Mouse (Mus musculus) spleen, adult 2 months (tissue): ENCODE results near the gene Serpina10. TPM values are rescaled to one million over a fixed set of nuclear protein-coding genes. Genes with fewer than 3 reads are reported as not detected.
A peak's percentile ranks its signal among the peaks of the same experiment; 100 is the strongest.

Experiments used
- DNase-seq, 2 experiments: peaks; one replicate each; pipeline versions ENCODE4 v3.0.0 to v3.0.0-alpha.2; 2012 to 2021; ENCODE audit warnings: low spot score in 2 of 2, low read depth in 1 of 2
- H3K27ac ChIP-seq: fragments of 200-500 bp; 2 replicates; pipeline ENCODE4 v1.5.1; 2012; ENCODE audit warnings: low read length, inconsistent platforms; ENCODE audit not compliant: insufficient read depth
- H3K27me3 ChIP-seq: fragments of 200-500 bp; 2 replicates; pipeline ENCODE4 v1.6.1; 2012; ENCODE audit warnings: mild to moderate bottlenecking, moderate library complexity, low read length, inconsistent platforms; ENCODE audit not compliant: control insufficient read depth, insufficient read depth
- H3K36me3 ChIP-seq: fragments of 200-500 bp; 2 replicates; pipeline ENCODE4 v1.6.1; 2012; ENCODE audit warnings: mild to moderate bottlenecking, low read length, inconsistent platforms; ENCODE audit not compliant: control insufficient read depth, insufficient read depth
- H3K4me1 ChIP-seq: fragments of 200-500 bp; 2 replicates; pipeline ENCODE4 v1.6.1; 2011; ENCODE audit warnings: inconsistent platforms; ENCODE audit not compliant: control insufficient read depth, insufficient read depth, insufficient read length
- H3K4me3 ChIP-seq: fragments of 200-500 bp; 2 replicates; pipeline ENCODE4 v1.5.1; 2011; ENCODE audit warnings: mild to moderate bottlenecking, inconsistent platforms; ENCODE audit not compliant: insufficient read depth, insufficient read length; ENCODE audit errors: extremely low read depth
- CTCF ChIP-seq: fragments of 200-500 bp; IDR thresholded peaks from 2 replicates; pipeline ENCODE4 v1.5.1; 2011; ENCODE audit warnings: mild to moderate bottlenecking, inconsistent platforms; ENCODE audit not compliant: insufficient read depth, insufficient read length, insufficient replicate concordance; ENCODE audit errors: extremely low read depth
- POLR2A ChIP-seq: fragments of 200-500 bp; IDR thresholded peaks from 2 replicates; pipeline ENCODE4 v1.6.1; 2011; ENCODE audit warnings: low read depth, low read length, inconsistent platforms
- WGBS: fragments of 180-500 bp; shearing (Covaris S2); methylation state at CpG from one replicate; pipeline ENCODE4 v1.1.7; 2018; 5-methylcytosine and 5-hydroxymethylcytosine counted together
- polyA plus RNA-seq: library from polyadenylated mRNA; depleted of rRNA; stranded (reverse); fragments of >200 nt; gene quantifications from 2 replicates; pipeline ENCODE4 v1.2.3, GENCODE M21; 2012

The Serpina10 gene
- polyA plus RNA-seq, 1 experiment, result 0.47 TPM

DNA sequence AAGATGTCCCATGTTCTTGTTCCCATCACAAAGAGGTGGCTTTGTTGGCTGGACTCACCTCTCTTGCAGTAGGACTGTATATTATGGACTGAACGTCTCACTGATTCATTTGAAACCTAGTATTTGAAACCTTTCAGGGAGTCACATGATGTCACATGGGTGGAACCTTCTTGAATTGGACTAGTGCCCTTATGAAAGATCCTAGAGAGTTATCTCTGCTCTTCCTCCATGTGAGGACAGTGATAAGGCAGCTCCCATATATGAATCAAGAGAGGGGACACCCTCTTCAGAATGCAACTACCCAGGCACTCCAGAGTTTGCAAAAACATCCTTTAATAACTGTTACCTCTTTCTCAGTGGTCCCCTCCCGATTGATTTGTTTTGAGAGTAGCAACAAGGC, 15.1 kb upstream of the Serpina10 start:
- DNase-seq, result no peak
- no peak overlapping the region for H3K4me3 ChIP-seq
- no peaks in the 10 kb centered on the region for H3K36me3 ChIP-seq
- no peaks in the 10 kb centered on the region for H3K4me1 ChIP-seq
- WGBS, result 72% methylated on average over 2 of the region's 2 CpGs
- no peak for TF ChIP-seq POLR2A
- TF ChIP-seq CTCF, result no peak
- H3K27ac ChIP-seq, result no peak overlapping the region
- no peaks in the 10 kb centered on the region for H3K27me3 ChIP-seq

DNA sequence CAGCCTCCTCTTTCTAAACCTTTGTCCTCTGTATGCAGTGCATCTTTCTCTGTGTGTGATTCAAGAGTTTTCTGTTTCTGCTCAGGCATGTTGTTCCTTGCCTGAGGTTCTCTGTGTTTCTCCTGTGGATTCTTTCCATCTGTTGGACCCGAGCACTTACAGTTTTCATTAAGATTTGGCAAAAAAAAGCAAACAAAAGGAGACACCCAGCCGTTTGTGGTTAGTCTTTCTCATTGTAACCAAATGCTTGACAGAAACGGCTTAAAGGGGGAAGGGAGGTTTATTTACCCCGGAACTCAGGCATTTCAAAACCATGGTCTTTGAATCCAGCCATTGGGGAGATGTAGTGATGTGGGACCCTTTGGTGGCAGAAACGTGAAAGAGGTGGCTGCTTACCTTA, 13.4 kb upstream of the Serpina10 start:
- H3K27me3 ChIP-seq, result no peaks in the 10 kb centered on the region

DNA sequence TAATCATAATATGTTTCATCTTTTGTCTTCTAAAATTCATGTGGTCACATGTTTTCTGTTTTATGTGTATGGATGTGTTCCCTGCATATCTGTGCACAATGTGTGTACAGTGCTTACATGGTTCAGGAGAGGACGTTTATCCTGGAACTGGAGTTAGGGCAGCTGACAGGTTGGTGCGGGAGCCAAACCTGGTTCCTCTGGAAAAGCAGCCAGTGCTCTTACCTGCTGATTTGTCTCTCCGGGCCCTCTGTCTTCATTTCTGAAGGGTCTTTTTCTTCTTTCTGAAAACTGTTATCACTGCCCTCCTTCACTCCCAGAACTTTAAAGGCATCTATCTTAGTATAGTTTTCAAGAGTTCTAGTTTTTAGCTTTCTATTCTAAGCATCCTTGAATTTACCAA, 12.6 kb upstream of the Serpina10 start:
- Histone ChIP-seq H3K27me3 (no peaks in the 10 kb centered on the region), H3K36me3 (no peaks in the 10 kb centered on the region), H3K4me1 (no peaks in the 10 kb centered on the region), H3K27ac (no peak overlapping the region), H3K4me3 (no peak overlapping the region)
- DNase-seq, result no peak
- no peak for TF ChIP-seq POLR2A
- no peak for TF ChIP-seq CTCF
- 78% methylated on average over 3 of the region's 3 CpGs for WGBS

More for the DNA sequence above, 13.4 kb upstream of the Serpina10 start:
- no peak overlapping the region for H3K27ac ChIP-seq
- no peak for TF ChIP-seq CTCF
- TF ChIP-seq POLR2A, result no peak
- no peaks in the 10 kb centered on the region for H3K4me1 ChIP-seq
- H3K4me3 ChIP-seq, result no peak overlapping the region
- DNase-seq, result no peak
- WGBS, result 39% methylated on average over 5 of the region's 5 CpGs
- no peaks in the 10 kb centered on the region for H3K36me3 ChIP-seq

DNA sequence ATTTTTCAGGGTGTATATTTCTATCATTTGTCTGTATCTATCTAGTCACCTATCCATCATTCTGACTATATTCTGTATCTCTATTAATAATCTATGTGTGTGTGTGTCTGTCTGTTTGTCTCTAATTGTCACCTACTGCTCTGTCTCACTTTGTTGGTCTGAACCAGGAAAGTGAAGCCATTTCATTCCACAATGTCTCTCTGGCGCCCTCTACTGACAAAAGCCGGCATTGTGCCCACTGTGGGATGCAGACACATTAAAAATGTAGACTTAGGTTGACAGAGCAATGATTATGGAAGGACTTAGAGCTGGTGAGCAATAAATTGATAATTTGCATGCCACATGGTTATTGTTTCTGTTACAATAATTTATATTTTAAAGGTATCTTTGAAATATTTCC, 12.1 kb upstream of the Serpina10 start:
- no peaks in the 10 kb centered on the region for H3K36me3 ChIP-seq
- 0% methylated on average over 2 of the region's 2 CpGs for WGBS
- peak in 1 of 2 experiments; percentile 23 for DNase-seq

DNA sequence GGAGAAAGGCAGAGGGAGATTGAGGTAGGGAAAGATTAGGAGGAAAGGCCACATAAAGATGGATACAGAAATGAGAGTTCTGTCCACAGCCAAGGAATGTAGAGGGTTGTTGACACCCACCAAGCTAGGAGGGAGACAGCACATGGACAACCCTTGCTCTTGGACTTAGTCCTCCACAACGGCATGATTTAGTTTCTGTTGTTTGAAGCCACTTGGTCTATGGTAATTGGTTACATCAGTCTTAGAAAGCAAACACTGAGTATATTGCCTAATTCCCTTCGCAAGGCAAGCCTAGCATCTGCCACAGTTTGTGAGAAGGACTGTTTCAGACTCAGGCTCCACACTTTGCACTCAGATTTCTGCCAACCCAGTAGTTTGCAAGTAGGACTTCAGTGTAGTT, 4.6 kb upstream of the Serpina10 start:
- Histone ChIP-seq H3K27ac (no peak overlapping the region), H3K4me3 (no peak overlapping the region), H3K36me3 (no peaks in the 10 kb centered on the region), H3K4me1 (no peaks in the 10 kb centered on the region), H3K27me3 (no peaks in the 10 kb centered on the region)
- 85% methylated on average over 2 of the region's 2 CpGs for WGBS
- no peak for DNase-seq
- TF ChIP-seq CTCF (no peak), POLR2A (no peak)

More for the DNA sequence above, 12.1 kb upstream of the Serpina10 start:
- H3K27me3 ChIP-seq, result no peaks in the 10 kb centered on the region
- TF ChIP-seq POLR2A (no peak), CTCF (peak; percentile 50; the same call in 1 of the 2 replicates)
- H3K4me1 ChIP-seq, result no peaks in the 10 kb centered on the region
- H3K4me3 ChIP-seq, result no peak overlapping the region
- no peak overlapping the region for H3K27ac ChIP-seq

DNA sequence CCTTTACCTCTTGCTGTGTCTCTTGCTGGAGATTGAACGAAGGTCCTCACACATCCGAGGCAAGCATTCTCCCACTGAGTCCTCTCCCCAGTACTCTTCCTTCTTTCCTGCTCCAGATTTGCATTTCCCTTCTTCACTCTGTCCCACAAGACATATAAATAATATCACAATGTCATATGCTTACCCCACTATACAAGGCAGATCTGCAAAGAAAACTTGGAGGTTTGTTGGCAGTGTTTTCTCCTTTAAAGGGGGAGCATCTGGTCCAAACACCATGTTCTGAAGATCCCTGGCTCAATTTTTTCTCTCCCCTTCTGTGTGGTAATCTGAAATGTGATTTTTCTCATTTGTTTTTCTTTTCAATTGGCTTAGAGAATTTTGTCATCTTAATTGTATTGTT, 3.2 kb upstream of the Serpina10 start:
- TF ChIP-seq CTCF (no peak), POLR2A (no peak)
- H3K4me1 ChIP-seq, result no peaks in the 10 kb centered on the region
- WGBS, result 81% methylated on average over 2 of the region's 2 CpGs
- H3K4me3 ChIP-seq, result no peak overlapping the region
- no peaks in the 10 kb centered on the region for H3K36me3 ChIP-seq
- H3K27me3 ChIP-seq, result no peaks in the 10 kb centered on the region
- no peak for DNase-seq
- no peak overlapping the region for H3K27ac ChIP-seq

DNA sequence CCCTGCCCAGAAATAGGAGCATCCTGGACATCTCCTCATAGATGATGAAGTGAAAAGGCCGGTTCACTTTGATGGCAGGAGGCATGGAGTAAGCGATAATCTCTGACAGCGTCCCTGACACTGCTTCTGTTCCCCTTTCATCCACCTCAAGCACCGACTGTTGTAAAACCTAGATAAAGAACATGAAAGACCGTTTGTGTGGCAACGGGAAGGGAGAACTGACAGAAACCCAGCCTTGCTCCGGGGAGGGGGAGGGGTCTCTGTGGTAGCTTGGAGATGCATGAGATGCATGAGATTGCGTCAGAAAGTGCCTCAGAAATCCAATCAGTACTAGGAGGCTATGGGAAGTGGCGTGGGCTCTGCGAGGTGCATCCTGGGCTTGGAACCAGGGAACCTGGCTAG, 14.4 kb downstream of the Serpina10 start:
- Histone ChIP-seq H3K4me1 (no peaks in the 10 kb centered on the region), H3K36me3 (no peaks in the 10 kb centered on the region), H3K4me3 (no peak overlapping the region), H3K27ac (no peak overlapping the region), H3K27me3 (no peaks in the 10 kb centered on the region)
- 77% methylated on average over 10 of the region's 10 CpGs for WGBS
- DNase-seq, result no peak
- TF ChIP-seq CTCF (no peak), POLR2A (no peak)
